Mouse (Mus musculus): ENCODE results near the gene Prpf40a. TPM values are rescaled to one million over a fixed set of nuclear protein-coding genes. Genes with fewer than 3 reads are reported as not detected.

The Prpf40a gene
- 29.8 TPM for polyA plus RNA-seq (2015; fragmentation: Illumina TruSeq; extraction: RNeasy Lipid Tissue Mini Kit (QIAGEN cat#74804); ENCODE audit: low read depth, low replicate concordance)

GRCm38 (mm10) chr2:53190684-53191511 is at the start of gene Prpf40a:
Gene Prpf40a, minus strand, starts transcription at chr2:53191284.

GRCm38 (mm10) chr2:53191523-53192220 is 588 bp upstream of the Prpf40a start, which contains the start of gene Arl6ip6:
Gene Arl6ip6, plus strand, starts transcription at chr2:53191726.

Other genes with a start within 250 kb of the Prpf40a start
- 12.4 TPM for gene Arl6ip6, start 442 bp upstream of the Prpf40a start, polyA plus RNA-seq (2015; fragmentation: Illumina TruSeq; extraction: RNeasy Lipid Tissue Mini Kit (QIAGEN cat#74804); ENCODE audit: low read depth, low replicate concordance)

Data from brain, adult 10 weeks (tissue).